Mouse (Mus musculus): ENCODE results near the gene Gm49380. TPM values are rescaled to one million over a fixed set of nuclear protein-coding genes. Genes with fewer than 3 reads are reported as not detected.

The Gm49380 gene
- polyA plus RNA-seq (2012; rRNA removed; ENCODE audit: low replicate concordance): 0.11 and 0.96 TPM in 2 replicates

GRCm38 (mm10) chr9:44113105-44113789 is at the start of gene Gm49380, which contains the start of gene Rnf26:
Gm49380 (minus strand) TSS chr9:44113500.
Rnf26 (minus strand) TSS chr9:44113517.

GRCm38 (mm10) chr9:44134101-44134850 is 21.0 kb upstream of the Gm49380 start, which contains the start of gene Mcam:
Mcam (plus strand) TSS chr9:44134469.

GRCm38 (mm10) chr9:44107110-44107509 is 6.2 kb downstream of the Gm49380 start, which contains the start of gene C1qtnf5:
C1qtnf5 (plus strand) TSS chr9:44107245.

GRCm38 (mm10) chr9:44101490-44101889 is 11.8 kb downstream of the Gm49380 start, which contains the start of gene Mfrp:
Mfrp (plus strand) TSS chr9:44101729.

GRCm38 (mm10) chr9:44066785-44067225 is 46.5 kb downstream of the Gm49380 start, which contains the start of gene Usp2:
Usp2 (plus strand) TSS chr9:44067021.

GRCm38 (mm10) chr9:44042836-44043707 is 70.2 kb downstream of the Gm49380 start, which contains the start of gene Thy1:
Thy1 (plus strand) TSS chr9:44043384.

Other genes starting within 250 kb of the Gm49380 start
- gene Thy1, start 70.1 kb downstream of the Gm49380 start, polyA plus RNA-seq (2012; rRNA removed; ENCODE audit: low replicate concordance): 359 and 388 TPM in 2 replicates
- 7.0 and 24.7 TPM in 2 replicates for gene Usp2, start 46.5 kb downstream of the Gm49380 start, polyA plus RNA-seq (2012; rRNA removed; ENCODE audit: low replicate concordance)
- 0.14 TPM in 1 of 2 replicates, not detected in the other for gene Mfrp, start 11.8 kb downstream of the Gm49380 start, polyA plus RNA-seq (2012; rRNA removed; ENCODE audit: low replicate concordance)
- gene C1qtnf5, start 6.3 kb downstream of the Gm49380 start, polyA plus RNA-seq (2012; rRNA removed; ENCODE audit: low replicate concordance): 24.0 and 37.0 TPM in 2 replicates
- gene Rnf26, start within 50 bp of the Gm49380 start, polyA plus RNA-seq (2012; rRNA removed; ENCODE audit: low replicate concordance): 28.7 and 45.0 TPM in 2 replicates
- gene Mcam, start 21.0 kb upstream of the Gm49380 start, polyA plus RNA-seq (2012; rRNA removed; ENCODE audit: low replicate concordance): 88.8 and 131 TPM in 2 replicates
- 16.5 and 18.5 TPM in 2 replicates for gene Cbl, start 120.5 kb upstream of the Gm49380 start, polyA plus RNA-seq (2012; rRNA removed; ENCODE audit: low replicate concordance)
- gene Ccdc153, start 127.2 kb upstream of the Gm49380 start, polyA plus RNA-seq (2012; rRNA removed; ENCODE audit: low replicate concordance): not detected in 2 replicates
- 0.18 and 0.29 TPM in 2 replicates for gene Pdzd3, start 138.0 kb upstream of the Gm49380 start, polyA plus RNA-seq (2012; rRNA removed; ENCODE audit: low replicate concordance)
- gene Nlrx1, start 155.1 kb upstream of the Gm49380 start, polyA plus RNA-seq (2012; rRNA removed; ENCODE audit: low replicate concordance): 23.6 and 24.3 TPM in 2 replicates
- 4.3 and 5.5 TPM in 2 replicates for gene Abcg4, start 175.1 kb upstream of the Gm49380 start, polyA plus RNA-seq (2012; rRNA removed; ENCODE audit: low replicate concordance)
- gene Hinfp, start 192.2 kb upstream of the Gm49380 start, polyA plus RNA-seq (2012; rRNA removed; ENCODE audit: low replicate concordance): 25.9 and 36.6 TPM in 2 replicates
- 59.1 and 101 TPM in 2 replicates for gene C2cd2l, start 206.8 kb upstream of the Gm49380 start, polyA plus RNA-seq (2012; rRNA removed; ENCODE audit: low replicate concordance)
- 54.1 and 77.4 TPM in 2 replicates for gene Dpagt1, start 212.5 kb upstream of the Gm49380 start, polyA plus RNA-seq (2012; rRNA removed; ENCODE audit: low replicate concordance)
- gene H2afx, start 221.2 kb upstream of the Gm49380 start, polyA plus RNA-seq (2012; rRNA removed; ENCODE audit: low replicate concordance): 39.0 and 130 TPM in 2 replicates
- 41.3 and 52.7 TPM in 2 replicates for gene Hmbs, start 230.7 kb upstream of the Gm49380 start, polyA plus RNA-seq (2012; rRNA removed; ENCODE audit: low replicate concordance)
- gene Vps11, start 248.2 kb upstream of the Gm49380 start, polyA plus RNA-seq (2012; rRNA removed; ENCODE audit: low replicate concordance): 26.4 and 29.7 TPM in 2 replicates